Mouse (Mus musculus) monocyte, adult 2 months (primary cell): ENCODE results near the gene Pirt.

Experiments used
- DNase-seq, 2 experiments: peaks; one replicate each; pipeline ENCODE4 v3.0.0; 2022; ENCODE audit warnings: low spot score in 2 of 2, low read depth in 1 of 2

Pirt gene

GRCm38 (mm10) chr11:66911811-66912210 is at the start of gene Pirt:
Gene Pirt (plus strand): TSS chr11:66911981.
- DNase-seq: no peak

- no peak for DNase-seq
Observed at GRCm38 (mm10) chr11:66871701-66872100, 40.1 kb upstream of the Pirt start.

DNA sequence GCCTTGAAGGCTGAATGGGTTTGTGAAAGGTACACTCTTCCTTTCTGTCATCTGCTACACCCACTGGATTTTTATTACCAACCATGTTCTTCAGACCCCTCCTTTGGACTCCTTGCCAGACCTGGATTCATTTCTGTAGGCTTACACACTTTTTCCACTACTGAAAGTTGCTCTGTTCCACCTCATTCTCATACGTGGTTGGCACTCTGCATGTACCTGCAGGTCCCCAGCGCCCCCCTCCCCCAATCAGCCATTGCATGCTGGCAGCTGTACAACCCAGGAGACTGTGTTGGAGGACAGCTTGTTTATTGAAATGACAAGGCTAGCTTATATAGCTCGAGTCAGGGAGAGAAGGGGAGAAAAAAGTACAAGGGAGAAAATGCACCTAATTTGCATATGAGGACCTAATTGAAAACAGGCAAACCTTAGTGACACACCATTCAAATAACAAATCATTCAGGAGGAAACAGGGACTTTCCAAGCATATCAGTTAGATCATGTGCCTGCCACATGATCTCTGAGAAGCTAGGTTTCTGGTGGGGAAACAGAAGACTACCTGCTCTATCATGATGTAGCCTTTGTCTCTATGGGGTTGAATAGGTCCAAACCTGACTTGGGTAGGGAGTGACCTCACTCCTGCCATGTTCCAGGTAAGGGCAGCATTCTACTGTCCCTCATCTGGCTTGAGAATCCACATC is 38.9 kb upstream of the Pirt start:
- DNase-seq: no peak

GRCm38 (mm10) chr11:66881291-66881690 is 30.5 kb upstream of the Pirt start:
- DNase-seq: no peak

DNA sequence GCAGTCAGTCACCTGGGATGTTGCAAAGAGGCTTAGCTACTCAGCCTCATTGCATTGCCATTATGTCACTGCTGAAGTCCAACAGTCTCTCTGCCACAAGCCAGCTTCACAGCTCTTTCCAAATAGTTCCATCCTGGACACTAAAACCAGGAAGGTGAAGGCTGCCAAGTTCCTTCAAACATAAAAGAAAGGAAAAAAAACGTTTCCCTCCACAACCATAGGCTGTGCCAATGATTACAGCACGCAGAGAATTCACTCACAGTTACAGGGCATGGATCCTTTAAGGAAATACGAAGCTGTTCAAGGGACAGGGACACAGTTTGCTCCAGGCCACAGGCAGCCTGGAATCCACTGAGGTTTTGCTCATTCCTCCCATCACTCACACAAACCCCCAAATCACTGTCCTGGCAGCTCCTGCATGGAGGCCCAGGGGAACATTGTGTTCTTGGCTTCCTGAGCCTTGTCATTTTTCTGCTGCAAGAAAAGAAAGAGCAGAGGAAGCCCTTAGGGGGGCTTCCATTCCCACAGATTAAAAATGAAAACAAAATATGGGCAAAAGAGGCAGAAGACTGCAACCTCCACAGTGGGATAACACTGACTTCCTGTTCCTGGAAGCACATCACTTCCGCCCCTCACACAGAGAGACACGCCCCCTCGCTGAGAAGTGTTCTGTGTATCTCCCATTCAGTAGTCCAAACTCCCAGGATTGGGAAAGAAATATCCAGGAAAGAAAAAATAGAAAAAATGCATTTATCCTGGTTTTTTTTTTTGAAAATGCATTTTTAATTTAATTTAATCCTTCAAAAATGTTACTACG is 29.3 kb upstream of the Pirt start:
- no peak for DNase-seq

- no peak for DNase-seq
Observed at GRCm38 (mm10) chr11:66892536-66892935, 19.2 kb upstream of the Pirt start.

GRCm38 (mm10) chr11:66898747-66899146 is 13.0 kb upstream of the Pirt start:
- no peak for DNase-seq

GRCm38 (mm10) chr11:66899426-66899825 is 12.4 kb upstream of the Pirt start:
- no peak for DNase-seq

- no peak for DNase-seq
Observed at GRCm38 (mm10) chr11:66902801-66903200, 9.0 kb upstream of the Pirt start.

- DNase-seq: no peak
Observed at GRCm38 (mm10) chr11:66905617-66906384, 6.0 kb upstream of the Pirt start.

DNA sequence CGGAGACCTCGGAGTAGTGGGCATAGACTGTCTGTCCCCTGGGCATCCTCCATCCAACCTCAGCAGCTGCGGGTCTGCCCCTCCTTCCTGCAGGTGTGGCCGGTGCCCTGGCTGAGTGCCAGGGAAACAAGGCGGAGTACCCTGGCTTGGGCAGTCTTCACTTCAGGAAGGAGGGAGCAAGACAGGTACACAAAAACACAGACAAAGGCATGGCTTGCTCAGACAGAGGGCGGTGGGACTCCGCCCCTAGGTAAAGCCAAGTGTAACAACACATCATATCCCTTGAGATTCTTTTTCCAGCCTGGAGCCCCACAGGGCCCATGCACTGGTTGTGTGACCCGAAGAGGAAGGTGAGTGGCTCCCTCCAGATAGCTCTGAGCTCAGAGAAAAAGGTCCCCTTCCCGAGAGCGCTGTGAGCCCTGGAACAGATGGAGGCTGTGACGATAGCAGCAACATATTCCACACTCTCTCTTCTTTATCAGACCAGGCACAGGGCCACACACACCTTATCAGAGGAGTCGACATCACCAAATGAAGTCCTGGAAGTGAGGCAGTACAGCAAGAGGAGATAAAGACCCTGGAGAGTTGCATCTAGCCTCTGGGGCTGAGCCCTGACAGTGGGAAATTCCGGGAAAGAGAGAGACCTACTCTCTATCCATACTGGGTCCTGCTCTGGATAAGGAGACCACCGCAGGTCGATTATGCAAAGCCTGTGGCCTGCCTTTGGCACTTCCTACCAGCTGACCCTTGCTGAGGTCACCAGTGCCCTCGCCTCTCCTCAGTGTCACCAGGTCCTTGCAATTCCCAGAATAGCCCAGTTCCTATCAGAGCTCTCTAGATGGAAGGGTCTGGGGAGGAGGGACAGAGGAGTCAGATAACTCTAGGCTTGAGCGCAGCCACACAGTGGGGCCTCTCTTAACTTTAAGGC is 1.0 kb downstream of the Pirt start:
- no peak for DNase-seq

DNA sequence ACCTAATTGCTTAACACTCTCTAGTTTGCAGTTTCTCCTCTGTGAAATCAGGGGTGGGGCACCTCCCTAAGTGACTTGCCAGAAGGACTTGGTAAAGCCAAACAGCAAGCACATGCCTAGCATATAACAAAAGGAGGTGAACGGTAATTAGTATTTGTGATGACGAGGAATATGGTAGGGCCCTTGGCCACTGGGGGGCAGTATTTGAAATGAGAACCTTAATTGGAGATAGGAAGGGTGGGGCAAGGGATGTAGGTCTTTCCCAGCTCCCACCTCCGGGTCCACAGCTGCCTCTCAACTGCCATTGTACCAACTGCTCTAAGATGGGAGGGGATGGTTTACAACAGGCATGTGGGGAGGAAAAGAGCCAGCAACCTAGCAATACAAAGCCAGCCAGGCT is 2.5 kb downstream of the Pirt start:
- DNase-seq: no peak

DNA sequence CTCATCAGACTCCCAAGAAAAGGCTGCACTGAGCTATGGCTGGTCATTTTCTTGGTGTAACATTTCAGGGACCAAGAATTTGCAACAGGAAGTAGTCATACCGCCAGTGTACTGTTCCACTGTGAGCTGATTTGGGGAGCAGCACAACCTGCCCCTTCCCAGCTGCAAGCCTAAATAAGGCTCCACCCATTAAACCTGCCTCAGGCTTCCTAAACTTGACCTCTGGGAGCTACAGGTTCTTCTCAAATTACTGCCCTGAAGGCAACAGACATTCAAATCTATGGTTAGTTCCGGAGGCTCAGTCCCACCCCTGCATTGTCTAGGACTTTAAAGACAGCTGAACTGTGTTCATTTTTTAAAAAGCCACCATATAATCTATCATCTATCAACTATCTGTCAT is 8.2 kb downstream of the Pirt start:
- DNase-seq: no peak

DNA sequence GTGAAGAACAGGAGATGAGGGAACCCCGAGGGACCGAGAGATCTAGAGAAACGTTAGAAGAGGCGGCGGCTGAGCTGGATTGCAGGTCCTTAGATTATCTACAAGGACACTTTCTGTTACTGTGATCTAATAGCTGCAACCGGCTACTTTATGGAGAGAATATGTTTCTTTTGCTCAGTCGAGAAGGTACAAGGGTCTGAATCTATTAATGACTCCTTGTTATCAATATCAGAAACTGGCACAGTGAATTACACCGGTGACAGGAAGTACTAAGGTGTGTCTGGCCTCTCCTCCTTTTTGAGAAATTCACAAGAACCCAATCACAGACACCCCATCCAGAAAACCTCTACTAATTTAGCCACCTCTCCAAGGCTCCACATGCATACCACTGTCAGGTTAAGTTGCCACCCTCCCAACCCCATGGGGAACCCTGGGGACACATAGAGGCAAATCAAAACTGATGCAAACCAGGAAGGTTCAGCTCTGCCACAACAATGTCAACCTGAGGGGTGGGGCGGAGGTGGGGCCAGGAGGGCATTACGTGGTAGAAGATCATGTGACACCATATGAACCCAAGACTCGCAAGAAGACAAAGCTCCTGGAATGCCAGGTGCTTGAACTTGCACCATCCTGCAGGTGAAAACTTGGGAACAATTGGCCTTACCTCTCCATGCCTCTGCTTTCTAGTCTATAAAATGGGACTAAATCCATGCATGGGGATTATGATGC is 12.5 kb downstream of the Pirt start:
- no peak for DNase-seq

DNA sequence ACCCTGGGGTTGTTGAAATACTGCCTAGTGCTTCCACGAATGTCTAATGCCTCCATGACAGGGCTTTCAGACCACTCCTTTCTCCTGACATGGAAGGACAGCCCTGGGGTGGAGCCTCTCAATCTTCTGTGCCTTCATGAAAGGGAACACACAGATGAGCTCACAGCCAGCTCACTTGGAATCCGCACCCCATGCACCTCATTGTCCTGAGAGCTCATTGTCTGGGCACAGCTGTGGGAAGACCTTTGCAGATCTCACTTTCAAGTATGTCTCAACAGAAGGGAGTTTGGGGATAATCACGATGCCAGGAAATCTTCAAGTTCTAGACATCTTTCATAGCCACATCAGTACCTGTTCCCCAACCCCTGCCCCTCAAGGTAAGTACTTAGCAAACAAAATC is 16.5 kb downstream of the Pirt start:
- no peak for DNase-seq

GRCm38 (mm10) chr11:66932827-66933599 is 21.2 kb downstream of the Pirt start:
- no peak for DNase-seq

DNA sequence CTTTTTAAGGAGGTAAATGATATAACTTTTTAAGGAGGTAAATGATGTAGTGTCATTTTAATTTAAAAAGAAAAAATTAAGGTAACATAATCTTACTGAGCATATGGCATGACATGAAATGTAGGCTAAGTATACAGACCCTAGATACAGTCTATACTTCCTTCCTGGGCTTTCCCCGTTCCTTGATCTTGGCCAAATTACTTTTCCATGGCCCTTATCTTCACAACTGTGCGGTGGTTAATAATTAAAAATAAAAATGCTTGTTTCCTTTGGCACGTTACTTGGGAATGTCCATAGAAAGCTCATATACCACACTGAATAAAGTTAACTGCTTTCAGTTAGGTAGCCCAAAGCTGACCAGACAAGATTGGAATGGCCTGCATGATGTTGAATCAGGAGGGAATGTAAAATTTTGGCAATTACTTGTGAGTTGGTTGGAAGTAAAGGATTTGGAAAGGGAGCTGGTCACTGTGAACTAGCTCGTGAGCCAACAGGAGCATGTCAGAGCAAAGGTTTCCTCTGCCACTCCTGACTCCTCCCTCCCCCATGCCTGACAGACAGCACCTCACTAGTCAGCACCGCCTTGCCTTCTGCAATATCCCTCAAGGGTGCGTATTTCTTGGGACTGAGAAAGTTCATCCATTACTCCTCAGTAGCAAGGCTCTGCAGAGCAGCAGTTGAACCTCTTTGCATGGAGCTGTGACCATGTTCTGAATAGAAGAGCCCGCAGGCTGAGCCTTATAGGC is 22.8 kb downstream of the Pirt start:
- no peak for DNase-seq

GRCm38 (mm10) chr11:66942011-66942410 is 30.2 kb downstream of the Pirt start:
- DNase-seq: no peak
